In the genomic region with DNA sequence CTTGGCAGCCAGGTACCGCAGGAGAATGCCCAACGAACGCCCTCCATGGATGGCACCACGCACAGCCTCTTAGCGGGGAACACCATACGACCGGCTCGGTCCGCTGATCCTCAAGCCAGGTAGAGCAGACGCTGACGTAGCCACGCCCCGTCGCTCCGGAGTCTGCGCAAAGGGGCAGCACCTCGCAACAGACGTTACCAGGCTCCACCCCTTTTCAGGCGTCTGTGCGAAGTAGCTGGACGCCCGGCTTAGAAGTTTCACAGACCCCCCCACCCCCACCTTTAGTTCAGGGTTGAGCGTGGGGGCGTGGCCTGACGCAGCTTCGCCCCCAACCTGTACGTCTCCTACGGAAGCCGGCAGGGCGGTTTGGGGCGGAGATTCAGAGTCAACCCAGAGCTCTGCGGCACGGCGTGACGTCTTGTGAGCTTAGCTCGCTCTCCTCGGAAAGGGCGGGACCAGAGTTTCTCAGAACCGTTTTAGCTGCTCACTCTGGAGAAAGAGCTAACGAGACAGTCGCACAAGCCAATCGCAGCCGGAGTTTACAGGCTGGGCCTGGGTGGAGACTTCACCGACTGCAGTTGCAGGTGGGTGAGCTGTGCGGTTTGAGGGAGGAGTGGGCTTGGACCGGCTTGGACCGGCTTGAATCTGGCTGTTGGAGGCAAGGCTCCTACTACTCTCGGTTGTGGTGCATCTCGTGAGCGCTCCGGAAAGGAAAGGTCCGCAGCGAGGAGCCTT, we compare ENCODE assay signal across 8 mouse cellular contexts. TPM values are rescaled to one million over a fixed set of nuclear protein-coding genes. Genes with fewer than 3 reads are reported as not detected.
A peak's percentile ranks its signal among the peaks of the same experiment; 100 is the strongest.
DNase-seq lines count a peak whose midpoint lies in the region; ATAC-seq and TF ChIP-seq lines count a peak whose summit lies in the region.

Aasdhppt (minus strand) TSS at position 121 of the 735 bp plus-strand sequence.
Kbtbd3 (plus strand) TSS at position 483 of the 735 bp plus-strand sequence.

- peak within 1 kb of the TSS; percentile 96 for H3K27ac ChIP-seq in embryonic facial prominence, embryonic 13.5 days
- peak within 1 kb of the TSS; percentile 77 for H3K27ac ChIP-seq in kidney, adult 2 months (ENCODE audit: insufficient read depth, low read depth, low read length)
- peak within 1 kb of the TSS; percentile 96 for H3K27ac ChIP-seq in limb, embryonic 12.5 days
- H3K27ac ChIP-seq in midbrain, embryonic 15.5 days: peak within 1 kb of the TSS; percentile 96
- peak within 1 kb of the TSS; percentile 87 for H3K27ac ChIP-seq in spleen, adult 2 months (ENCODE audit: insufficient read depth, low read length)

- ATAC-seq in embryonic facial prominence, embryonic 13.5 days (ENCODE audit: insufficient number of reproducible peaks, insufficient read depth, low FRiP score, low TSS enrichment, low read depth): peak; percentile 98
- ATAC-seq in limb, embryonic 12.5 days (ENCODE audit: insufficient number of reproducible peaks, insufficient read depth, low FRiP score, low TSS enrichment, low read depth): peak; percentile 99
- ATAC-seq in midbrain, embryonic 15.5 days (replicated peaks): peak; percentile 99

- H3K4me3 ChIP-seq in embryonic facial prominence, embryonic 13.5 days: peak within 1 kb of the TSS; percentile 72
- H3K4me3 ChIP-seq in kidney, adult 2 months (ENCODE audit: insufficient read depth, low read depth, low read length): peak within 1 kb of the TSS; percentile 87
- peak within 1 kb of the TSS; percentile 68 for H3K4me3 ChIP-seq in limb, embryonic 12.5 days (replicated peaks)
- peak within 1 kb of the TSS; percentile 83 for H3K4me3 ChIP-seq in midbrain, embryonic 15.5 days
- H3K4me3 ChIP-seq in spleen, adult 2 months (ENCODE audit: extremely low read depth, insufficient read depth, insufficient read length): peak within 1 kb of the TSS; percentile 69

- H3K9me3 ChIP-seq in embryonic facial prominence, embryonic 13.5 days: no peaks in the 10 kb centered on the region
- no peaks in the 10 kb centered on the region for H3K9me3 ChIP-seq in limb, embryonic 12.5 days
- H3K9me3 ChIP-seq in midbrain, embryonic 15.5 days: no peaks in the 10 kb centered on the region

- DNase-seq in 3134 (ENCODE audit: extremely low read depth, insufficient read length, low spot score): peak; percentile 99
- peak; percentile 99 to 100 for DNase-seq in adrenal gland, postnatal 36 days
- peak; percentile 99 to 100 for DNase-seq in heart, adult 18-20 months
- peak; percentile 100 for DNase-seq in kidney, adult 2 months
- DNase-seq in spleen, adult 2 months (ENCODE audit: low read depth in 1 of 2, low spot score in 2 of 2): peak; percentile 99 to 100

- H3K27me3 ChIP-seq in embryonic facial prominence, embryonic 13.5 days: no peaks in the 10 kb centered on the region
- H3K27me3 ChIP-seq in kidney, adult 2 months (replicated peaks; ENCODE audit: control insufficient read depth, insufficient read depth, low read length): no peaks in the 10 kb centered on the region
- H3K27me3 ChIP-seq in limb, embryonic 12.5 days: no peaks in the 10 kb centered on the region
- H3K27me3 ChIP-seq in midbrain, embryonic 15.5 days (replicated peaks): no peaks in the 10 kb centered on the region
- H3K27me3 ChIP-seq in spleen, adult 2 months (ENCODE audit: control insufficient read depth, insufficient read depth, low read length): no peaks in the 10 kb centered on the region

- 0 out of 2 replicates have a peak, but pooled peaks cover 4% of the 10 kb centered on the region for H3K36me3 ChIP-seq in embryonic facial prominence, embryonic 13.5 days
- H3K36me3 ChIP-seq in kidney, adult 2 months (ENCODE audit: control insufficient read depth, insufficient read depth, low read length): no peaks in the 10 kb centered on the region
- 0 out of 2 replicates have a peak, but pooled peaks cover 4% of the 10 kb centered on the region for H3K36me3 ChIP-seq in limb, embryonic 12.5 days
- peaks cover 4% of the 10 kb centered on the region; the same call in 1 of the 2 replicates for H3K36me3 ChIP-seq in midbrain, embryonic 15.5 days (replicated peaks)
- H3K36me3 ChIP-seq in spleen, adult 2 months (ENCODE audit: control insufficient read depth, insufficient read depth, low read length): no peaks in the 10 kb centered on the region

- H3K4me2 ChIP-seq in embryonic facial prominence, embryonic 13.5 days: peak within 1 kb of the TSS; percentile 73
- H3K4me2 ChIP-seq in limb, embryonic 12.5 days: peak within 1 kb of the TSS; percentile 67
- H3K4me2 ChIP-seq in midbrain, embryonic 15.5 days: peak within 1 kb of the TSS; percentile 70

- WGBS in embryonic facial prominence, embryonic 13.5 days: under 1% methylated on average over 53 of the region's 53 CpGs
- under 1% methylated on average over 53 of the region's 53 CpGs for WGBS in kidney, adult 2 months
- WGBS in limb, embryonic 12.5 days: under 1% methylated on average over 53 of the region's 53 CpGs
- WGBS in midbrain, embryonic 15.5 days: under 1% methylated on average over 53 of the region's 53 CpGs
- WGBS in spleen, adult 2 months: under 1% methylated on average over 53 of the region's 53 CpGs

- no peak for TF ChIP-seq CTCF in kidney, adult 2 months (conservative IDR thresholded peaks at IDR 0.05; ENCODE audit: insufficient read depth, insufficient read length, low read depth, low read length)
- no peak for TF ChIP-seq CTCF in spleen, adult 2 months (IDR thresholded peaks at IDR 0.05; ENCODE audit: extremely low read depth, insufficient read depth, insufficient read length, insufficient replicate concordance)

- peak within 1 kb of the TSS; percentile 87 for H3K9ac ChIP-seq in embryonic facial prominence, embryonic 13.5 days
- peak within 1 kb of the TSS; percentile 86 for H3K9ac ChIP-seq in limb, embryonic 12.5 days (replicated peaks)
- peak within 1 kb of the TSS; percentile 87 for H3K9ac ChIP-seq in midbrain, embryonic 15.5 days

- TF ChIP-seq POLR2A in kidney, adult 2 months (IDR thresholded peaks at IDR 0.05; ENCODE audit: low read depth, low read length): peak; percentile 86
- peak; percentile 69 for TF ChIP-seq POLR2A in spleen, adult 2 months (IDR thresholded peaks at IDR 0.05; ENCODE audit: low read depth, low read length)

- H3K4me1 ChIP-seq in embryonic facial prominence, embryonic 13.5 days: peaks cover 11% of the 10 kb centered on the region
- peaks cover 8% of the 10 kb centered on the region for H3K4me1 ChIP-seq in kidney, adult 2 months (ENCODE audit: control insufficient read depth, insufficient read depth, low read length)
- H3K4me1 ChIP-seq in limb, embryonic 12.5 days (replicated peaks): peaks cover 9% of the 10 kb centered on the region
- peaks cover 29% of the 10 kb centered on the region for H3K4me1 ChIP-seq in midbrain, embryonic 15.5 days
- H3K4me1 ChIP-seq in spleen, adult 2 months (ENCODE audit: control insufficient read depth, insufficient read depth, insufficient read length): no peaks in the 10 kb centered on the region

RNA-seq across cellular contexts. Expression of gene Aasdhppt, which starts in this region (rescaled TPM):
- total RNA-seq in adrenal gland, postnatal 36 days (2021): 10 to 100 TPM; 26.4 to 27.5 TPM
- polyA plus RNA-seq in embryonic facial prominence, embryonic 13.5 days (2015; fragmentation: Nextera tagmentation; extraction: Ambion mirVana): 39.2 and 41.9 TPM in 2 replicates
- total RNA-seq in heart, adult 18-20 months (2021): 10 to 100 TPM; 19.9 to 21.2 TPM
- 3.6 and 5.4 TPM in 2 replicates for polyA plus RNA-seq in kidney, adult 2 months (2012; rRNA removed)
- 39.3 and 39.7 TPM in 2 replicates for polyA plus RNA-seq in limb, embryonic 12.5 days (2016; fragmentation: Nextera tagmentation; extraction: Ambion mirVana)
- polyA plus RNA-seq in midbrain, embryonic 15.5 days (2015; fragmentation: Nextera tagmentation; extraction: Ambion mirVana): 26.8 and 31.0 TPM in 2 replicates
- polyA plus RNA-seq in spleen, adult 2 months (2012; rRNA removed): 1.3 and 1.4 TPM in 2 replicates

RNA-seq across cellular contexts. Expression of gene Kbtbd3, which starts in this region (rescaled TPM):
- 1 to 10 TPM; 2.9 to 3.7 TPM for total RNA-seq in adrenal gland, postnatal 36 days (2021)
- polyA plus RNA-seq in embryonic facial prominence, embryonic 13.5 days (2015; fragmentation: Nextera tagmentation; extraction: Ambion mirVana): 5.9 and 8.0 TPM in 2 replicates
- total RNA-seq in heart, adult 18-20 months (2021): 1 to 10 TPM; 8.1 to 8.8 TPM
- polyA plus RNA-seq in kidney, adult 2 months (2012; rRNA removed): 0.48 and 0.81 TPM in 2 replicates
- 6.9 and 7.5 TPM in 2 replicates for polyA plus RNA-seq in limb, embryonic 12.5 days (2016; fragmentation: Nextera tagmentation; extraction: Ambion mirVana)
- 10.6 and 11.0 TPM in 2 replicates for polyA plus RNA-seq in midbrain, embryonic 15.5 days (2015; fragmentation: Nextera tagmentation; extraction: Ambion mirVana)
- 0.08 TPM in 1 of 2 replicates, not detected in the other for polyA plus RNA-seq in spleen, adult 2 months (2012; rRNA removed)

Comparison
In these comparisons a context has a peak if more than half of its experiments do, and no peak if none do; other contexts are left out.
1. Peak in every context shown above with its lines: DNase-seq, ATAC-seq, H3K4me3 ChIP-seq and H3K27ac ChIP-seq.